17 mouse cellular contexts compared by ENCODE assay signal in genomic region chr19:55626483-55626882, GRCm38 (mm10).
DNase-seq lines count a peak whose midpoint lies in the region; ATAC-seq and TF ChIP-seq lines count a peak whose summit lies in the region.
"Had no signal": no experiment of that assay in that cellular context is flagged by ENCODE, and none has a peak within 500 bp of the region (broad histone marks: within the 10 kb centered on the region; RNA-seq: fewer than 3 reads in every experiment).

No protein-coding gene starts in this region.

- ATAC-seq in hindbrain, embryonic 13.5 days (ENCODE audit: low FRiP score): no peak
- no peak for ATAC-seq in embryonic facial prominence, embryonic 13.5 days (ENCODE audit: insufficient number of reproducible peaks, insufficient read depth, low FRiP score, low TSS enrichment, low read depth)
- peak; percentile 72 for ATAC-seq in forebrain, postnatal 0 days
- ATAC-seq in midbrain, embryonic 13.5 days: peak; percentile 34
- no peak for ATAC-seq in erythroblast, adult 5-6 weeks (replicated peaks; ENCODE audit: low FRiP score, poor library complexity, severe bottlenecking)

- H3K4me1 ChIP-seq in hindbrain, embryonic 13.5 days (replicated peaks): peaks cover 43% of the 10 kb centered on the region
- H3K4me1 ChIP-seq in hindbrain, embryonic 10.5 days (replicated peaks): peaks cover 65% of the 10 kb centered on the region
- H3K4me1 ChIP-seq in embryonic facial prominence, embryonic 13.5 days: peaks cover 21% of the 10 kb centered on the region
- H3K4me1 ChIP-seq in forebrain, postnatal 0 days (ENCODE audit: insufficient read depth): no peaks in the 10 kb centered on the region
- H3K4me1 ChIP-seq in midbrain, embryonic 13.5 days (replicated peaks): peaks cover 73% of the 10 kb centered on the region

- 47% methylated on average over 16 of the region's 16 CpGs for WGBS in hindbrain, embryonic 13.5 days
- WGBS in hindbrain, embryonic 10.5 days: 61% methylated on average over 16 of the region's 16 CpGs
- 51% methylated on average over 16 of the region's 16 CpGs for WGBS in embryonic facial prominence, embryonic 13.5 days
- 7% methylated on average over 16 of the region's 16 CpGs for WGBS in forebrain, postnatal 0 days
- WGBS in midbrain, embryonic 13.5 days: 31% methylated on average over 16 of the region's 16 CpGs

- DNase-seq in hindbrain, embryonic 10.5 days (ENCODE audit: low spot score): no peak
- DNase-seq in forebrain, postnatal 0 days: peak; percentile 39
- DNase-seq in B cell, adult 2 months: no peak
- DNase-seq in gastrocnemius, postnatal 36 days: no peak
- DNase-seq: adrenal gland, postnatal 36 days; cerebellum, adult 11-12 months; heart, adult 18-20 months; heart, postnatal 10 days; kidney, adult 18-20 months; spleen, adult 18-20 months had no signal

- no peaks in the 10 kb centered on the region for H3K36me3 ChIP-seq in hindbrain, embryonic 13.5 days
- no peaks in the 10 kb centered on the region for H3K36me3 ChIP-seq in hindbrain, embryonic 10.5 days
- H3K36me3 ChIP-seq in embryonic facial prominence, embryonic 13.5 days: no peaks in the 10 kb centered on the region
- no peaks in the 10 kb centered on the region for H3K36me3 ChIP-seq in forebrain, postnatal 0 days (ENCODE audit: insufficient read depth)
- H3K36me3 ChIP-seq in midbrain, embryonic 13.5 days: no peaks in the 10 kb centered on the region
- H3K36me3 ChIP-seq: lung, embryonic 15.5 days had no signal

- no peak overlapping the region for H3K4me3 ChIP-seq in hindbrain, embryonic 13.5 days
- no peak overlapping the region for H3K4me3 ChIP-seq in hindbrain, embryonic 10.5 days
- no peak overlapping the region for H3K4me3 ChIP-seq in embryonic facial prominence, embryonic 13.5 days
- H3K4me3 ChIP-seq in forebrain, postnatal 0 days (ENCODE audit: low read depth, low read length): peak overlapping the region; percentile 20
- H3K4me3 ChIP-seq in midbrain, embryonic 13.5 days (replicated peaks): 0 out of 2 replicates have a peak overlapping the region, but pooled peaks have one; percentile 3
- H3K4me3 ChIP-seq: lung, embryonic 15.5 days had no signal

- TF ChIP-seq CTCF in forebrain, postnatal 0 days (IDR thresholded peaks at IDR 0.05; ENCODE audit: low read depth): no peak

- H3K9ac ChIP-seq in hindbrain, embryonic 13.5 days: no peak overlapping the region; the same call in 1 of the 2 replicates
- no peak overlapping the region for H3K9ac ChIP-seq in embryonic facial prominence, embryonic 13.5 days
- peak overlapping the region; percentile 35 for H3K9ac ChIP-seq in forebrain, postnatal 0 days
- H3K9ac ChIP-seq in midbrain, embryonic 13.5 days (replicated peaks): 0 out of 2 replicates have a peak overlapping the region, but pooled peaks have one; percentile 8
- H3K9ac ChIP-seq: lung, embryonic 15.5 days had no signal

- H3K27me3 ChIP-seq in hindbrain, embryonic 13.5 days: peaks cover 52% of the 10 kb centered on the region
- H3K27me3 ChIP-seq in hindbrain, embryonic 10.5 days (ENCODE audit: insufficient read depth, poor library complexity, severe bottlenecking): peaks cover 26% of the 10 kb centered on the region
- no peaks in the 10 kb centered on the region for H3K27me3 ChIP-seq in embryonic facial prominence, embryonic 13.5 days
- H3K27me3 ChIP-seq in forebrain, postnatal 0 days (ENCODE audit: insufficient read depth, low read length): no peaks in the 10 kb centered on the region; the same call in 1 of the 2 replicates
- H3K27me3 ChIP-seq in midbrain, embryonic 13.5 days: peaks cover 9% of the 10 kb centered on the region; the same call in 1 of the 2 replicates
- H3K27me3 ChIP-seq: lung, embryonic 15.5 days had no signal

- H3K27ac ChIP-seq in hindbrain, embryonic 13.5 days: no peak overlapping the region
- H3K27ac ChIP-seq in hindbrain, embryonic 10.5 days: no peak overlapping the region
- no peak overlapping the region for H3K27ac ChIP-seq in embryonic facial prominence, embryonic 13.5 days
- H3K27ac ChIP-seq in forebrain, postnatal 0 days (ENCODE audit: low read depth, low read length): no peak overlapping the region
- H3K27ac ChIP-seq in midbrain, embryonic 13.5 days: peak overlapping the region; percentile 91
- H3K27ac ChIP-seq: lung, embryonic 15.5 days; stomach, postnatal 0 days had no signal

- H3K9me3 ChIP-seq in hindbrain, embryonic 13.5 days: no peaks in the 10 kb centered on the region
- no peaks in the 10 kb centered on the region for H3K9me3 ChIP-seq in hindbrain, embryonic 10.5 days
- H3K9me3 ChIP-seq in embryonic facial prominence, embryonic 13.5 days: no peaks in the 10 kb centered on the region
- no peaks in the 10 kb centered on the region for H3K9me3 ChIP-seq in forebrain, postnatal 0 days (ENCODE audit: low read length)
- H3K9me3 ChIP-seq in midbrain, embryonic 13.5 days: no peaks in the 10 kb centered on the region
- H3K9me3 ChIP-seq: G1E; lung, embryonic 15.5 days had no signal

- H3K4me2 ChIP-seq in hindbrain, embryonic 13.5 days: peak overlapping the region; percentile 18; the same call in 1 of the 2 replicates
- peak overlapping the region; percentile 12; the same call in 1 of the 2 replicates for H3K4me2 ChIP-seq in embryonic facial prominence, embryonic 13.5 days
- peak overlapping the region; percentile 47 for H3K4me2 ChIP-seq in forebrain, postnatal 0 days (ENCODE audit: low read depth)
- peak overlapping the region; percentile 37 for H3K4me2 ChIP-seq in midbrain, embryonic 13.5 days (replicated peaks)
- H3K4me2 ChIP-seq: lung, embryonic 15.5 days had no signal

- intact Hi-C loops in gastrocnemius, postnatal 36 days (cut with DNase I): no loop called here

Comparison
In these comparisons a context has a peak if more than half of its experiments do, and no peak if none do; other contexts are left out.
1. ATAC-seq: peak in forebrain, postnatal 0 days (single experiment) and midbrain, embryonic 13.5 days (single experiment); none in hindbrain, embryonic 13.5 days (single experiment), embryonic facial prominence, embryonic 13.5 days (single experiment) and erythroblast, adult 5-6 weeks (single experiment).
2. H3K4me3 ChIP-seq: peak in forebrain, postnatal 0 days (single experiment) and midbrain, embryonic 13.5 days (single experiment); none in hindbrain, embryonic 13.5 days (single experiment), hindbrain, embryonic 10.5 days (single experiment) and embryonic facial prominence, embryonic 13.5 days (single experiment).
3. H3K9ac ChIP-seq: peak in forebrain, postnatal 0 days (single experiment) and midbrain, embryonic 13.5 days (single experiment); none in hindbrain, embryonic 13.5 days (single experiment) and embryonic facial prominence, embryonic 13.5 days (single experiment).
4. Peak in every context shown above with its lines, with median percentiles within 50 percentile points of each other: H3K4me2 ChIP-seq.